Mouse (Mus musculus): Measurements from ENCODE around the gene Hist1h2bg.

Hist1h2bg gene

DNA sequence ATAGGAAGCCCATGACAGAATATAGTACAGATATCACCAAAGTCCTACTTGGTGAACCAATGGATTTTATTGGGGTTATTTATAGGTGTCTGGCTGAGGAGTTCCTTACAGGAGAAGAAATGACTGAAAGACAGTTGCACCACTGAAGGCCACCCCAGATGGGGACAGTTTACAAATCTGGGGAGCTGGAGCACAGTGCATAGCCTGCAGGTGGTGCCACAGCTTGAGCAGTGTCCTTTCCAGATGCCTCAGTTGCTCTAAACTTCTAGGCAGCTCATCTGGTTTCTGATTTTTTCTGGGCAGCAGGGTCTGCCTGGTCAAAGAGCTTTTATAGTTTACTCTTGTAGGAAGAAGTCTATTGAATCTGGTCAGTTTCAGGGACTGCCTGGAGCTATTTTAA lies 38.6 kb downstream of the Hist1h2bg start:
- in situ Hi-C loops (cut with MboI, MseI), result no loop called here

GRCm38 (mm10) chr13:23610393-23610792 lies 39.2 kb downstream of the Hist1h2bg start:
- in situ Hi-C loops (cut with MboI, MseI), result no loop called here

- in situ Hi-C loops (cut with MboI, MseI), result no loop called here
These were observed 40.4 kb downstream of the Hist1h2bg start for GRCm38 (mm10) chr13:23611638-23612037.

DNA sequence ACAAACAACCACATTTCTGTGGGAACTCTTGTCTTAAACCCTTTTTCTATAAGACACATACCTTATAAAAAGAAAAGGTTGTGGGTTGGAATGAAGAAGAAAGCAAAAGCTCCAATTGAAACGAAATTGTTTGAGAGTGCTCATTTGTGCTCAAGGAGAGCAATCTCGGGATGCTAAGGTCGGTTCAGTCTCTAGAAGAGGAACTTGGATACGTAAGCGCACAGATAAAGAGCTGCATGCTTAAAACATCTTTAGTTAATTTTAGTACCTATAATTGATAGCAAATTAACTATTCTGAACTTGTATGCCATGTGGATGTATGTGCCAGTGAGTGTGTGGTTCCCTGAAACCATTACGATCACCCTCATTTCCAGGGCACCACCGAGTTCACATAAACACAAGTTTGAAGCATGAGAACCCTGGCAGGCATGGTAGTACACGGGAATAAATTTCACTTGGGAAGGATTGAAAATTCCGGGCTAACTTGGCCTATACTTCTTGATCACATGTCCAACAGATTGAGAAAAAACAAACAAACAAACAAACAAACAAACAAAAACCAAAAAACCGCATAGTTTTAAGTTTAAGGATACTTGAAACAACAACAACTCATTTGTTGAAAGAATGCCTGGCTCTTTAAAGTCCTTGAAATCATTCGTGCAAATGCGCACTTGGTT lies 49.0 kb downstream of the Hist1h2bg start:
- in situ Hi-C loops (cut with MboI, MseI), result no loop called here

- in situ Hi-C loops (cut with MboI, MseI), result no loop called here
These were observed 49.7 kb downstream of the Hist1h2bg start, which contains the start of gene Hist1h2be for GRCm38 (mm10) chr13:23620733-23621531. TSS of gene Hist1h2be (minus strand) at chr13:23621124.

Data from T-helper 2 cell (primary cell).